Mouse (Mus musculus) liver, embryonic 14.5 days (tissue): ENCODE measurements at regions not wholly inside any gene's neighbourhood (a gene's known extent, or its start where the extent isn't known, plus 50 kb on each side); places are given as distances from the start of the nearest gene placed in this dataset.
A peak's percentile ranks its signal among the peaks of the same experiment; 100 is the strongest.

Source experiments
- CTCF ChIP-seq: IDR thresholded peaks from 2 replicates; pipeline ENCODE4 v1.5.1; 2016; ENCODE audit warnings: antibody characterized with exemption, low read depth, control low read depth
- EP300 ChIP-seq: IDR thresholded peaks from 2 replicates; pipeline ENCODE4 v1.6.1; 2016; ENCODE audit warnings: antibody characterized with exemption, low read depth

GRCm38 (mm10) chr1:185681610-185682457, 227.2 kb downstream of the Slc30a10 start:
- peak; percentile 89 for TF ChIP-seq CTCF
- no peak for TF ChIP-seq EP300
